Mouse (Mus musculus): ENCODE data around the gene Sult3a1. TPM values are rescaled to one million over a fixed set of nuclear protein-coding genes. Genes with fewer than 3 reads are reported as not detected.

Sult3a1 gene
- not detected in 2 replicates for polyA plus RNA-seq (2015; fragmentation: Nextera tagmentation; extraction: Ambion mirVana)

GRCm38 (mm10) chr10:33857421-33857820, at the start of gene Sult3a1:
Sult3a1 (plus strand) TSS chr10:33857721.

DNA sequence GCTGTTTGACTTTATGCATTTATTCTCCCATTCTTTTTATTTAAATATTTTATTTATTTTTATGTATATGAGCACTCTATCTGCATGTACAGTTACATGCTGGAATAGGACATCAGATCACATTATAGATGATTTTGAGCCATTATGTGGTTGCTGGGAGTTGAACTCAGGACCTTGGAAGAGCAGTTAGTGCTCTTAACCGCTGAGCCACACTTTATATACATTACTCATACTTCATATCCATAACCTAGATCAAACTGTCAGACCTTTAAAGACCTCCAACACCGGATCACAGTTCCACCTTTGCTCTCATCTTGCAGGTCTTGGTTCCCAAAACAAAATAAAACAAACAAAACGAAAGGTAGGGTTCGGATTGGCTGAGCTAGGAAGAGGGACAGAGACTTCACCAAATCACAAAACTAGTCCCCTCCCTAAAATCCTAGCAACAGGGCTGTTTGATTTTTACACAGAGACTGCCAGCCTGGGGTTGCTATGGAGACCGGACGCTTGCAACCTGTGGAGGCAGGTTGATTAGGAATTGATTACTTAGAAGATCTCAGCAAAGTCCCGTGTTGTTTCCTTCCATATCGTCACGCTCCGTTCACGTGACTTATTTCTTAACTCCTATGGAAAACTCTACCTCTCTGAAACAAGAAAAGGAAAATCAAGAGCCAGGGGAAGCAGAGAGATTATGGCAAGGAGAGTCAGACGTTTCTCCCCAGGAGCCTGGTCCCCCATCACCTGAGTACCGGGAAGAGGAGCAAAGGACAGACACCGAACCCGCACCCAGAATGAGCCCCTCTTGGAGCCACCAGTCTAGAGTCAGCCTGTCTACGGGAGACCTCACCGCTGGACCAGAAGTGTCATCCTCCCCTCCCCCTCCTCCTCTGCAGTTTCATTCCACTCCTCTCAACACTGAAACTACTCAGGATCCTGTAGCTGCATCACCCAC, 47.3 kb downstream of the Sult3a1 start, which contains the start of gene Rsph4a:
TSS of gene Rsph4a (plus strand) at position 582 of the 952 bp plus-strand sequence.

Other genes with a start within 250 kb of the Sult3a1 start
- gene Clvs2, start 233.0 kb upstream of the Sult3a1 start, polyA plus RNA-seq (2015; fragmentation: Nextera tagmentation; extraction: Ambion mirVana): not detected in 2 replicates
- gene Sult3a2, start 71.0 kb upstream of the Sult3a1 start, polyA plus RNA-seq (2015; fragmentation: Nextera tagmentation; extraction: Ambion mirVana): not detected in 2 replicates
- gene Rsph4a, start 47.4 kb downstream of the Sult3a1 start, polyA plus RNA-seq (2015; fragmentation: Nextera tagmentation; extraction: Ambion mirVana): not detected in 2 replicates
- 7.9 and 9.1 TPM in 2 replicates for gene Zup1, start 93.5 kb downstream of the Sult3a1 start, polyA plus RNA-seq (2015; fragmentation: Nextera tagmentation; extraction: Ambion mirVana)
- 114 and 119 TPM in 2 replicates for gene Rwdd1, start 161.9 kb downstream of the Sult3a1 start, polyA plus RNA-seq (2015; fragmentation: Nextera tagmentation; extraction: Ambion mirVana)
- gene Trappc3l, start 179.9 kb downstream of the Sult3a1 start, polyA plus RNA-seq (2015; fragmentation: Nextera tagmentation; extraction: Ambion mirVana): not detected in 2 replicates
- gene Calhm4, start 186.6 kb downstream of the Sult3a1 start, polyA plus RNA-seq (2015; fragmentation: Nextera tagmentation; extraction: Ambion mirVana): not detected in 2 replicates
- gene Calhm5, start 238.8 kb downstream of the Sult3a1 start, polyA plus RNA-seq (2015; fragmentation: Nextera tagmentation; extraction: Ambion mirVana): 0.59 and 0.82 TPM in 2 replicates